Mouse (Mus musculus): Measurements from ENCODE around the gene Fam57b. TPM values are rescaled to one million over a fixed set of nuclear protein-coding genes. Genes with fewer than 3 reads are reported as not detected.

The Fam57b gene
- total RNA-seq, 2 experiments from 2014 or later = 8.2 to 9.7 TPM

DNA sequence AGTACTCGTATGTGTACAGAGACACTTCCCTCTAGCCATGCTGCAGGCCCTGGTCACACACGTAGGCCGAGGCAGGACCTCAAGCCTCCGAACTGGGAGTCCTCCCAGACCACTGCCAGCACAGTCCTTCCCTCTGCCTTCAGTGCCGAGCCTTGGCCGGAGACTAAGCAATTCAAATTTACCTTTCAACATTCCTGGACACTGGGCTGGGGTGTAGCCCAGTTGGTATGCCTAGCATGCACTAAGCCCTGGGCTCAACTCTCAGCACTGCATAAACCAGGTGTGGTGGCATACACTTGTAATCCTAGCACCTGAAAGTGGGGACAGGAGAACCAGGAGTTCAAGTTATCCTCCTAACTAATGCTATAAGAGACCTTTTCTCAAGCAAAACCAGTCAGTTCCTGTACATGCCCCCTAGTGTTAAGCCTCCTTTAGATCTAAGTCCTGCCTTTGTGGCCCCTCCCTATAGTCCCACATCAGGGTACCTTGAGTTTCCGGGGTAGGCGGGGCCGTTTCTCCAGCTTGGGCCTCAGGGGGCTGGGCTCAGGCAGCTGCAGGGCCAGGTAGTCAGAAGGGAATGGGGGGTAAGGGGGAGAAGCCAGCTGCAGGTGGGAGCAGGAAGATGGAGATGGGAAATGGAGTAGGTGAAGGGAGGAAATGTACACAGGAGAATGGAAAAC, 59.4 kb downstream of the Fam57b start:
- intact Hi-C loops (cut with DNase I) = no loop called here
- no peak for DNase-seq

DNA sequence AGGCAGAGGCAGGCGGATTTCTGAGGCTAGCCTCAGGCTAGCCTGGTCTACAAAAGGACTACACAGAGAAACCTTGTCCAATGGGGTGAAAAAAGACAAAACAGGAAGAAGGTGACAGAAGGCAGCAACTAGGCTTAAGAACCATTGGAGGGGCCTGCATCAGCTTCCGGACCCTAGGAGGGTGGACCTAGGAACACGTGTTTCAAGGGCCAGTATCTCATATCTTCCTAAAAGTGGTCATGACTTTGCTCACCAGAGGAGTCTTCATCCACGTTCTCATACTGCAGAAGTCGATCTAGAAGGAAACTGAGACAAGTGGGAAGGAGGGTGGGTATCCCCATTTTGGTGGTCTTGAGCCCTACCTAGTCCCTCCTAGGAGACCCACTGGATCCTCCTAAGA, 63.5 kb downstream of the Fam57b start:
- DNase-seq = no peak
- intact Hi-C loops (cut with DNase I) = loop anchor here (2.0 to 5.0 kb wide), 4 partner anchors 36 to 336 kb away; partner anchors contain the start of genes Cd2bp2 and Kctd13

DNA sequence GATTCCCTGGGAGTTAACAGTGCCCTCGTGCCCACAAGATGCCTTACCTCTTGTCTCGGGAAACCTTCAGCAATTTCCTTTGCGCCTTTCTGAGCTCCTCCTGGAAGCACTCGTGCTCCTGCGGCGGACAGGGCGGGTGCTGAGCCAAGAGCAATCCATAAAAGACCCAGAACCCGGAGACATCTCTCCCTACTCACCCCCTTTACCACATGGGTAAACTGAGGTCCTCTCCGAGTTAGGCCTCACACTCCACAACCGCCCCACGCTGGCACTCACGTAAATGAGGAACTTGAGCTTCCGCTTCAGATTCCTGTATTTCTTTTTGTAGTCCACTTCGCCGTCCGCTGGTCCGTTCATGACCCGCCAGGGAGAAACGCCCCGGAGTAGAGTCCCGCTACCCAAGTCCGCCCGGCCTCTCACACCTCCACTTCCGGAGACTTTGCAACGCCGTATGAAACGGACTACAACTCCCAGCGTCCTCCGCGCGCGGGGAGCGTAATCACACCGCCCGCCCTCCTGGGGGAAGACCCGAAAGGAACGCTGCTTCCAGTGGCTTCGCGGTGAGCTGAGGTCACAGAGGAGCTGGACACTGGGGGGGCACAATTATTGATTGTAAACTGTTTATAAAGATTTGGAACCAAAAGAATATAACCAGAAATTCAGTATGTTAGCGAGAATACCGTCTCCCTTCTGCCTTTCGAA, 64.1 kb downstream of the Fam57b start, which contains the start of gene Hirip3:
Hirip3 (plus strand) TSS at position 544 of the 702 bp plus-strand sequence.
- DNase-seq = peak; percentile 93 to 96
- intact Hi-C loops (cut with DNase I) = loop anchor here (2.0 to 5.0 kb wide), 4 partner anchors 36 to 336 kb away; partner anchors contain the start of genes Cd2bp2 and Kctd13

DNA sequence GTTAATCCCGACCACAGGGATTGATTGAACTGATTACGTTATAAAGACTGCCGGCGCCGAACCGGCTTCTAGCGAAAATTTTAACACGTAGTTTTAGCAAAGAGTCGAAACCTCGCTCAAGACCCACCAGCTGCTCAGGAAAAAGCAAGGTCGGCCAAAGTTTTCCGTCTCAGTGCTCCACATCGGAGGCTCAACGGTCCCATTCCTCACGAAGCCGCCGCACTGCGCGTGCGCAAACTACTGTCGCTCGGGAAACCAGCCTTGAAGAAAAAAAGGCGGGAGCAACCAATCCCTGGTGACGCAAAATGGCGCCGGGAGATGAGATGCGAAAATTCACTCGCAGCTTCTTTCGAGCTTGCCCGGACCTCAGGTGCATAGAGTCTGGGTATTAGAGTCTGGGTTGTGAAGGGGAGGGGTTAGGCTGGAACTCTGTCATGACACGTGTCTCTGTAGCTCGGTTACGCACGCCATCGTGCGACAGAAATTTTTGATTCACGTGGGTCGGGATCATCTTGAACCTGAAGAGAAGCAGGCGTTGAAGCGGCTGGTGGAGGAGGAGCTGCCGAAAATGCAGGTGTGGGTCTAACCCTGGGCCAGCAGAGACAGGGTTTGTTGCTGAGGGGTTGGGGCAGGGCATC, 64.8 kb downstream of the Fam57b start, which contains the start of gene Ino80e:
Ino80e (minus strand) TSS at position 231 of the 638 bp plus-strand sequence.
- DNase-seq = peak; percentile 92 to 94
- intact Hi-C loops (cut with DNase I) = loop anchor here (5.0 kb wide), 3 partner anchors 35 to 335 kb away; partner anchors contain the start of gene Cd2bp2

DNA sequence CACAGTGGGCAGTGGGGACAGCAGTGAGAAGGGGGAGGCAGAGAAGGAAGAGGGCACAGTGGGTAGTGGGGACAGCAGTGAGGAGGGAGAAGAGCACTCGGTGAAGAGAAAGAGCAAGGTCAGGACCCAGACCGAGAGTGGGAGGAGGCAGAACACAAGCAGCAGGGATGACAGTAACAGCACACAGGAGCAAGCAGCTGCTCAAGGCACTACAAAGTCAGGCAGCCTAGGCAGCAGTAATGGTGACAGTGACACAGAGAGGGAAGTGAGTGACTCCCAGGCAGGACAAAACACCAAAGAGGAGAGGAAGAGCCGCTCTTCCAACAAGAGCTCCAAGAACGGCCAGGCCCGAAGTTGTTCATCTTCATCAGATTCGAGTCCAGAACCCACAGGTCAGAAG, 66.3 kb downstream of the Fam57b start:
- intact Hi-C loops (cut with DNase I) = loop anchor here (2.0 to 5.0 kb wide), 4 partner anchors 17 to 334 kb away; partner anchors contain the start of gene Cd2bp2
- DNase-seq = no peak

DNA sequence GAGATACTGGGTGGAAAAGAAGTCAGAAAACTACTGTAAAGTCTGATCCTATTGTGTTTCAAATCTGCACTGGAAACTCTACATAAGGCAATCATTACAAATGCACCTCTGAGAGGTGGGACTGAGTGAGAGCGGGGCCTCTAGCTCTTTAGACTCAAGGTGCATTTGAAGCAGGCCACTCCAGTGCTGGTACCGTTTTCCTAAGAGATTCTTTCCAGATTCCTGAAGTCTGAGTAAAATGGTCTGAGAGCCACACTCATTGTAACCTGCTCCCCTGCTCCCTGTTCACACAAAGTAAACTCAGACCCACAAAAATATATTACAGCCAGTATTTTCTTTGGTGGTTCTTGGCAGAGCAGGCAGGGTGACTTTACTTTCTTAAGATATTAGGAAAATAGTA, 70.1 kb downstream of the Fam57b start:
- no peak for DNase-seq
- intact Hi-C loops (cut with DNase I) = no loop called here

DNA sequence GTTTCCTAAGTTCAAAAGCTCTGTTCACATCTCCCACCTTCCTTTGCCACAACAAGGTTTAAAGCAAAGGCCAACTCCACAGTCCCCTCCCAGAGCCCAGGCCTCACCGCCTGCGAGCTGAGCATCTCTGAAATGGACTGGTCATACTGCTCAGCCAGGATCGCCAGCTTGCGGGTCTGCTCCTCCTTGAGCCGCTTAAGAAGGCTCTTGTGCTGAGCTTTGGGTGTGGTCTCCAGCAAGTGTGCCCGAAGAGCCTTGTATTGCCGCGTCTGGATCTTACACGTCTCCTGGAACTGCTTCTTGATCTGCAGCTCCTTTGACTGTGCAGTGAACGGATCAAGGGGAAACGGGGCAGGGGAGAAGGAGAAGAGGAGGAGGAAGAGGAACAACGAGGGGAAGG, 70.5 kb downstream of the Fam57b start:
- no peak for DNase-seq
- intact Hi-C loops (cut with DNase I) = no loop called here

DNA sequence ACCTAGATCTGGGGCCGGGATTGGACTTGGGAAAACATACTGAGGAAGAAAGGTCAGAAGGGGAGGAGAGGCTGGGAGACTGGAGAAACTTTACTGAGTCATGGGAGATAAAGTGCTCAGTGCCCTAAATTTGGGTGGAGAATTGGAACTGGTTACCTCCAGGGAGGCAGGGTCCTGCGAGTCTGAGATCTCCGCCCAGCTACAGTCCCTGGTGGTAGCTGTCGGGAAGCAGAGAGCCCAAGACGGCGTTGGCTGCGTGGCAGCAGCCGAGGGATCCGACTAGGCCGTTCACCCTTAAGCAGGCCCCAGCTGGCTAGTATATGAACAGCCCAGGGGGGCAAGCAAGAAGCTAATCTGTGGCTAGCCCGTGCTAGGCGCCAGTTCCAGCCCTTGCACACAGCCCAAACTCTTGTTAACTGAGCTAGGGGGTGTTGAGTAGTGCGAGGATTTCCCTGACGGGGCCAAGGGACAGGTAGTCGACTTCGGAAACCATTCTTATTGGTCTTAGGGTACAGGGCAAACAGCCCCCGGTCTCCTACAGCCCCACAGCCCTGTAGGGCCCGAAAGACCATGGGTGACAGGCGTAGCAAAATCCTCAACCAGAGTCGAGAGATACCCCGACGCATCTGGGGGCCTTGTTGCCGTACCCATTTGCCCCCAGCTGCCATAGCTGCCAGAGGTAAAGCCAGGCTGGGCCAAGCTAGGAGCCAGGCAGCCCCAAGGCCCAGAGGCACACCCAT, 72.5 kb downstream of the Fam57b start:
- DNase-seq = no peak
- intact Hi-C loops (cut with DNase I) = no loop called here

DNA sequence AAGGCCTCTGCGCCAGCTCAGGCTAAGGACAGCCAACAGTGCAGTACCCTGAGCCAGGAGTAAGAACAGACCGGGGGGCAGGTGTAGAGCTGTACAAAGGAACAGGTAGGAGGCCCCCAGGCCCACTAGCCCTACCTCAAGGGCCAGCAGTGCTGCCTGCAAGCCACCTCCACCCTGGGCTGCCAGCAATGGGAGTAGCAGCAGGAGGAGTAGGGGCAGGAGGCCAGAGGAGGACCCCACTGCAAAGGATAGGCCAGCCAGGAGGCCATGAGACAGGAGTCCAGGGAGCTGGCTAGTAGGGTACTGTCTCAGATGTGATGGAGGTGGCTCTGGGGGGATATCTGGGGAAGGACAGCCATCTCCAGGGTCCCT, 73.0 kb downstream of the Fam57b start:
- intact Hi-C loops (cut with DNase I) = no loop called here
- DNase-seq = no peak

DNA sequence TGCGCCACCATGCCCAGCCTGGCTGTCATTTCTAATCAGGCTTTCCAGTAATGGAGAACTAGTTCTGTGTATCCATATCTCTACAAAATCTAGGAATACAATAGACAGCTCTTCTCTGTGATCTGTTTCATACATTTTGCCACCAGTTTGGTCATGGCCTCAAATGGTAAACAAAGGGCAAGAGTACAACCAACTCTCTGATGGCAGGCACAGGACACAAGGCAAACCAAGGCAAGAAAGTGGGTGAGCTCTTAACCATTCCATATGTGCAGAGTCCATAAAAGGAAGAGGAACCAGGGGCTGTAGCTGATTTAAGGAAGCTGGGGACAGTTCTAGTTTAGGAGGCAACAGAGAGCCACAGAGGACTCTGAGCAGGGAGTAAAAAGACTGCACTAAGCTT, 79.8 kb downstream of the Fam57b start:
- intact Hi-C loops (cut with DNase I) = no loop called here

More for the DNA sequence above, 79.8 kb downstream of the Fam57b start:
- no peak for DNase-seq

Other genes with a start within 250 kb of the Fam57b start
- 100 to 1,000 TPM; 156 to 157 TPM for gene Eif3c, start 231.3 kb upstream of the Fam57b start, total RNA-seq (2021)
- gene Apobr, start 212.7 kb upstream of the Fam57b start, total RNA-seq (2021) = under 1 TPM; 0.41 to 0.53 TPM
- 10 to 100 TPM; 14.8 to 16.3 TPM for gene Cln3, start 211.9 kb upstream of the Fam57b start, total RNA-seq (2021)
- gene Il27, start 202.7 kb upstream of the Fam57b start, total RNA-seq (2021) = not detected
- 1 to 10 TPM; 7.2 to 9.9 TPM for gene Nupr1, start 166.8 kb upstream of the Fam57b start, total RNA-seq (2021)
- gene Sgf29, start 148.4 kb upstream of the Fam57b start, total RNA-seq (2021) = 10 to 100 TPM; 21.8 to 25.2 TPM
- 10 to 100 TPM; 30.3 to 43.0 TPM for gene Sult1a1, start 121.2 kb upstream of the Fam57b start, total RNA-seq (2021)
- 10 to 100 TPM; 47.0 to 60.8 TPM for gene Bola2, start 102.3 kb upstream of the Fam57b start, total RNA-seq (2021)
- 1 to 10 TPM; 4.4 to 5.9 TPM for gene Slx1b, start 101.9 kb upstream of the Fam57b start, total RNA-seq (2021)
- gene Coro1a, start 89.9 kb upstream of the Fam57b start, total RNA-seq (2021) = 1 to 10 TPM; 7.8 to 9.9 TPM
- gene Mapk3, start 38.1 kb upstream of the Fam57b start, total RNA-seq (2021) = 10 to 100 TPM; 61.0 to 62.2 TPM
- 1 to 10 TPM; 1.6 TPM for gene Gdpd3, start 31.3 kb upstream of the Fam57b start, total RNA-seq (2021)
- 100 to 1,000 TPM in 1 of 2 experiments, 10 to 100 TPM in 1; 91.4 to 110 TPM for gene Ypel3, start 20.7 kb upstream of the Fam57b start, total RNA-seq (2021)
- gene Tbx6, start 16.2 kb upstream of the Fam57b start, total RNA-seq (2021) = under 1 TPM; 0.24 to 0.44 TPM
- gene Ppp4c, start 5.2 kb upstream of the Fam57b start, total RNA-seq (2021) = 10 to 100 TPM; 36.1 to 36.5 TPM
- gene 4930451I11Rik, start 34.0 kb downstream of the Fam57b start, total RNA-seq (2021) = not detected
- gene Doc2a, start 49.7 kb downstream of the Fam57b start, total RNA-seq (2021) = not detected
- gene Hirip3, start 64.3 kb downstream of the Fam57b start, total RNA-seq (2021) = 1 to 10 TPM; 6.1 to 6.6 TPM
- gene Ino80e, start 64.7 kb downstream of the Fam57b start, total RNA-seq (2021) = 10 to 100 TPM; 21.2 to 21.8 TPM
- gene Taok2, start 87.0 kb downstream of the Fam57b start, total RNA-seq (2021) = 10 to 100 TPM; 39.5 to 43.2 TPM
- 10 to 100 TPM in 1 of 2 experiments, 1 to 10 TPM in 1; 9.5 to 11.5 TPM for gene Tmem219, start 125.2 kb downstream of the Fam57b start, total RNA-seq (2021)
- 1 to 10 TPM; 5.4 to 7.4 TPM for gene Kctd13, start 131.2 kb downstream of the Fam57b start, total RNA-seq (2021)
- not detected for gene Asphd1, start 151.9 kb downstream of the Fam57b start, total RNA-seq (2021)
- gene Sez6l2, start 152.9 kb downstream of the Fam57b start, total RNA-seq (2021) = 1 to 10 TPM; 6.4 to 10.0 TPM
- 10 to 100 TPM; 52.2 to 55.4 TPM for gene Cdipt, start 178.2 kb downstream of the Fam57b start, total RNA-seq (2021)
- under 1 TPM; 0.31 to 0.65 TPM for gene Cdiptos, start 178.4 kb downstream of the Fam57b start, total RNA-seq (2021)
- 10 to 100 TPM; 53.5 to 57.7 TPM for gene Mvp, start 217.0 kb downstream of the Fam57b start, total RNA-seq (2021)
- not detected for gene Pagr1b, start 218.8 kb downstream of the Fam57b start, total RNA-seq (2021)
- 10 to 100 TPM in 1 of 2 experiments, not detected in 1; 11.8 TPM for gene Pagr1a, start 219.7 kb downstream of the Fam57b start, total RNA-seq (2021)
- gene Gm42742, start 223.4 kb downstream of the Fam57b start, total RNA-seq (2021) = 10 to 100 TPM; 25.2 to 28.6 TPM
- 1 to 10 TPM in 1 of 2 experiments, under 1 TPM in 1; 0.57 to 1.2 TPM for gene Prrt2, start 223.5 kb downstream of the Fam57b start, total RNA-seq (2021)
- gene Maz, start 229.4 kb downstream of the Fam57b start, total RNA-seq (2021) = 10 to 100 TPM; 66.5 to 71.5 TPM
- gene Kif22, start 244.8 kb downstream of the Fam57b start, total RNA-seq (2021) = 1 to 10 TPM; 1.0 to 2.6 TPM